Mouse (Mus musculus) embryo, embryonic 9.5 days (tissue): ENCODE measurements around the gene Wdr20.

Experiments used
- DNase-seq: peaks from one replicate; pipeline ENCODE4 v3.0.0-alpha.2; 2017; ENCODE audit errors: extremely low spot score

Gene Wdr20

DNA sequence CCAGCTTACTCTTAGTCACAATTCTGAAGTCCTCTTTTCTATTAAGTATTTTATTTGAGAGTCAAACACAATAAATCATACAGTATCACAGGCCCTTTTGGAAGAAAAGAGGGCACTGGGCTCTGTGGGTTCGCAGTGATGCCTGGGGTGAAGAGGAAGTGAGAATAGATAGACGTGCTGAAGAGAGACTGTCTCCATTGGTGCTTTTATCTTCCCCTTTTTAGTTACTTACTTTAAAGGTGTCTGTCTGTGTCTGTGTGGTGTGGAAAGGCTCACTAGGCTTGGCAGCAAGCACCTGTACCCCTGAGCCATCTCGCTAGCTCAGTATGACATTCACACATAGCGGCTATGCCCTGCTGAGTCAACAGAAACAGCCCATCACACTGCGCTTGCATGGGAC is 40.1 kb downstream of the Wdr20 start:
- no peak for DNase-seq

DNA sequence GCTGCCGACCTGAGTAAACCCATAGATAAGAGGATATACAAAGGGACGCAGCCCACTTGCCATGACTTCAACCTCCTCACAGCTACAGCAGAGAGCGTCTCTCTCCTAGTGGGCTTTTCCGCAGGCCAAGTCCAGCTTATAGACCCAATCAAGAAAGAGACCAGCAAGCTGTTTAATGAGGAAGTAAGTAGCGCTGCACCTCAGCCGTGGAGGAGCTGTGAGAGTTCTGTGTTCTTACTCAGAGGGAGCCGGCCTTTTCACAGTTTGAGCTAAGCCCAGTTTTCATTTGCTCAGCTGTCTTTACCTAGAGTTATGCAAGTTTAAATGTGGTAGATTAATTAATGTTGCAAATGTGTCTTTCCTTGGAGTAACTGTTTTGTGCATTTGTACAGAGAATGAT is 41.6 kb downstream of the Wdr20 start:
- DNase-seq = no peak

- DNase-seq = no peak
Measured at GRCm38 (mm10) chr12:110781181-110781580, 43.4 kb downstream of the Wdr20 start.

DNA sequence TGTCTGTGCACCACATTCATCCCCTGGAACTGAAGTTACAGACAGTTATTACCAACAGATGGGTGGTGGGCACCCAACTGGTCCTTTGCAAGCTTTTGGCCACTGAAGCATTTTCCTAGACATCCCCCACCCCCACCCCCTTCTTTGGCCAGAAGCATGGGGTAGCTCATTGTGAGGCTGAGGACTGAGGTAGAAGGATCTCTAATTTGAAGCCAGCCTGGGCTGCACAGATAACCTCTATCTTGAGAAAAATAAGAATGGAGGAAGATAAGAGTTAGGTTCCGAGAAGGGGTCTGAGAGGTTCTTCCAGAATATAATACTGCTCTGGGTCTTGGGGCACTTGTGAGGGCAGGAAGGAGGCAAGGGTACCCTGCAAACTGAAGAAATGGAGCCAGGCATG is 44.5 kb downstream of the Wdr20 start:
- DNase-seq = no peak

GRCm38 (mm10) chr12:110784211-110784610 is 46.5 kb downstream of the Wdr20 start:
- DNase-seq = no peak

DNA sequence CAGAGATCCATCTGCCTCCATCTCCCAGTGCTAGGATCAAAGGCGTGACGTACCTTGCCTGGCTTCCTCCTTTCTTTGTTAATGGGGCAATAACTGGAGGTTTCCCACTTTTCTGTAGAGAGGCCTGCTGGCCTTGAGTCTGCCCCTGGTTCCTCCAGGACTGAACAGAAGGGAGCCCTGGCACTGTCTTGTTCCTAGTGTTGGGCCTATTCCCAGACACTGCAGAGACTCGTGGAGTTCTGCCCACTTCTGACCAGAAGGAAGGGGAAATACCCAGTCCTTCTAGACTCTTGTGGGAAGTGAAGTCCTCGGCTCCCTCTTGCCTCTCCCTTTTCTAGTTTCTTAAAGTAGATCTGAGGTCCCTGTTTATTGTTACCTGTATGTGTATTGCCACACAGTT is 48.5 kb downstream of the Wdr20 start:
- DNase-seq = no peak

DNA sequence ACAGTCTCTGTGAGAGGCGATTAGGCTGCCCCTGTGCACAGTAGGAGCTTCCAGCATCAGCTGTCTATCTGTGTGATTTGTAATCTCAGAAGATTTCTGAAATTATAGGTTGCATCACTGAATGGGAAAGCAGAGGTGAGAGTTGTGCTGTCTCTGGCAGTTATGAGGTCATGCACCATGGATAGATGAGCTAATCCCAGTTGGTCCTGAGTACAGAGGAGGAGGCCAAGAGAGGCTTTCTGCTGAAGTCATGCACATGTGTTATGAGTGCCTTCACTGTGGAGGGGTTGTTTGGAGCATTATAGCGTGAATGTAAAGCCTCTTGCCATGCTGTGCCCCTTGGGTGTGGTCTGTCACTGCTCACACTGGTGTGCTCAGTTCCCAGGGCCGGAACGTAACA is 52.8 kb downstream of the Wdr20 start:
- DNase-seq = no peak

DNA sequence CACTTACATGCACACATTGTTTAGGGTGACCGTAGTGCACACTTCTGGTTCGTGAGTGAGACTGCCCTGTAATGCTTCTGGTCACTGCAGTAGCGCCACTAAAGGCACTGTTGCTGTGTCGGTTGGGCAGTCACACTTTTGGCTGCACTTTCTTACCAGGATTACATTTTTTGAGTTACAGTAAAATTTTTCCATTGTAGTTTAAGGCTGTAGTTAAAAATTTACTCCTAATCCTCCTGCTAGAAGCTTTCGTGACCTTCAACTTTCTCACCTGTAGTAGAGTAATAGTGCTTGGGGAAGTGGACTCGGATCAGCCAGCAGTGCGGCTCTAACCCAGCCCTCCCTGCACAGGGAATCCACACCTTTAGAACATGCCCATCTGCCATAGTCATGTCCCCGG is 53.3 kb downstream of the Wdr20 start:
- DNase-seq = no peak

GRCm38 (mm10) chr12:110795035-110795434 is 57.3 kb downstream of the Wdr20 start:
- DNase-seq = no peak

GRCm38 (mm10) chr12:110796748-110797147 is 59.0 kb downstream of the Wdr20 start:
- no peak for DNase-seq

DNA sequence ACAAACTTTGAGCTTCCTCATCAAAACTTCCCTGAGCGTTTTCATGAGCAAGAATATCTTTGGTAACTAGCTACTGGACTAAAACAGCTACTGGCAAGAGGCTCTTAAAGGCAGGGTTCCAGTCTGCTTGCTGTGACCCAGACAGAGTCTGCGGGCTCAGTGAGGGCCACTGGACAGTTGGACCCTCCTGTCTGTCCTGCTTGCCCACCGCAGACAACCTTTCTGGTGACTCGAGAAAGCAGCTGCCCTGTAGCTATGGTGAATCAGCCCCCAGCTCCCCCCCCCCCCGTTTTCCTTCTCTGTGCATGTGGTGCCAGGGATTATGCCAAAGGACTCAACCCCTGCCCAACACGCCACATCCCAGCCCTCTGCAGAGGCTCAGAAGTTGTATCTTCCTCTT is 59.5 kb downstream of the Wdr20 start:
- no peak for DNase-seq

DNA sequence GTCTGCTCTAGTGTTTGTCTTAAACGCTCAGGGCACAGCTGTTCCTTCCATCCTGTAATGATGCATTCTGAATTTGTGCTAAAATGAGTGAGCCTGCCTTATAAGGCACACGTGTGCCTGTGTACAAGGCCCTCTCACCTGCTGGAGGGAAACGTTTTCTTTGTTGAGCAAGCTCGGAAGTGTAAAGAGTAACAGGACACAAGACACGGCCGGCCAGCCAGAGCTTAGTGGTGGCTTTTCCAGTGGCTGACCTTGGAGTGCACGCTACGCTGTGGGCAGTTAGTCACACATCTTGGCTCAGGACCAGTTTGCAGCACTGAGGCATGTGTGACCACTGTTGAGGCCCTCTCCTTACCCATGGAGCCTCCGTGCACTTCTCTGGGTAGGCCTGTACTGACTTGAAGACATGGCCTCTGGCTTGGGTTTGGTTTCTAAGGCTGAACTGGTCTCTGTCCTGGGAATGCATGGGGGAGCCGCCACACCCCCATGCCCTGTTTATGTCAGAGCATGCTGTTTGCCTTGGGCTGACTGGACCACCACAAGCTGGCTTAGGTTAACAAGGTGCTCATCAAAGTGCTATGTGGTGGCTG is 60.2 kb downstream of the Wdr20 start:
- no peak for DNase-seq

DNA sequence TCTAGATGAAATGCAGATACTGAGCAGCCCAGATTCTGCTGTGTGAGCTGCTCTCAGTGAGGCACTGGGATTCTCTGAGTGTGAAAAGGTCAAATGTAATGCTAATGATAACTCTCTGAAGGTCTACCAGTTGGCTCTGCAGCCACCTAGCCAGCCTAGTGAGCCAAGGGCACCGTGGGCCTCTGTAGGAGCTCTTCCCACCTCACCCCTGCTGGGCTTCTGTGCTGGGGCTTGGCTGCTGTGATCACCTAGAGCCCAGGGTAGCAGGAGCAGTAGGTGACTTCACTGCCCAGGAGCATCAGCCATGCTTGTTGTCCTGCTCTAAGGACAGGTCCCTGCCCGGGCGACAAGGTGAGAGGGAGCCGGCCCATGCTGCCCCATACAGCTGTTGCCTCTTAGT is 61.5 kb downstream of the Wdr20 start:
- DNase-seq = no peak

DNA sequence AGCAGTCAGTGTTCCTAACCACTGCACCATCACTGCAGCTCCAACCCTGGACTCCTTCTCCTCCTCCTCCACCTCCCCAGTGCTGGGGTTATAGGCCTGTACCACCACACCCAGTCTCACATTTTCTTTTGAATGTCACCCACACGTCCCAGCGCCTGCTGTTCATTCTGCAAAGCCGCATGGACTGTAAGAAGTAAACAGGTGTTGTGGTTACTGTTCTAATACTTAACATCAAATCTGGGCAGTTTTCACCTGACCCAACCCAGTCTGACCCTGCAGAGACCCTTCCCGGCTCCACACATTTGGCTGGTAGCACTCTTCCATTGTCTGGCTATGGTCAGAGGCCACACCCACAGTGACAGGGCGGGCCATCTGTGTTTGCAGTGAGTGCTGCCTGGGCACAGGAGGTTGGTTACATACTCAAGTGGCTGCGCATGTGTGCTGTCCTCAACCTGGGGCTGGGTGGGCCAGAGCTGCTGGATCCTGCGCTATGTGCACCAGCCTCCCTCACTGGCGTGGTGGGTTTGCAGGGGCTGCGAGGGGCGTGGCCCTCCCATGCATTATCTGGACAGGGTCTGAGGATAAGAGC is 64.2 kb downstream of the Wdr20 start:
- DNase-seq = no peak

DNA sequence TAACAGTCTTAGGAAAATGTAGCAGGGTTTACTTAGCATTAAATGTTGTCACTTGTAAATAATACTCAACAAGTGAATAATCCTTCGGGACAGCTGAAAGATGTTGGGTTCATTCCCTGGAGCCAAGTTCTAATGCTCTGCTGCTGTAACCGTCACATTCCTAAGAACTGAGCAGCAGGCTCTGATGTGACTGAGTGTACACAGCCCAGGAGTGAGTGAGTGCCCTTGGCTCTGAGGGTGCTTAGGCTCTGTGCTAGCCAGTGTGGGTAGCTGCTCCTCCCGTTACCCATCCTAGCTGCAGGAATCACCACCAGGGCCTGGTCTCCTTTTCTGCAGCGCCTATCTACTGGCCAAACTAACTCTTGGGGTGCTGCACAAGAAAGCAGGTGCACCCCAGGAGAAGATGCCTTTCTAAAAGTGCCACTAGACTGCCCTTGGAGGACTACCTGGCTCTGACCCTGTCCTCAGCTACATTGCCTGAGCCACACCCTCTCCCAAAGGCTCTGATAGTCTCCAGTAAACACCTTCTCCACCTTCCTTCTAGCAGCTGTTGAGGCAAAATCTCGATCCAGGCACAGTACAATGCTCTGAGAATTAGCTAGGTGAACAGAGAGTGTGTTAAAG is 65.0 kb downstream of the Wdr20 start:
- DNase-seq = no peak

- DNase-seq = no peak
Measured at GRCm38 (mm10) chr12:110804261-110804660, 66.5 kb downstream of the Wdr20 start.

DNA sequence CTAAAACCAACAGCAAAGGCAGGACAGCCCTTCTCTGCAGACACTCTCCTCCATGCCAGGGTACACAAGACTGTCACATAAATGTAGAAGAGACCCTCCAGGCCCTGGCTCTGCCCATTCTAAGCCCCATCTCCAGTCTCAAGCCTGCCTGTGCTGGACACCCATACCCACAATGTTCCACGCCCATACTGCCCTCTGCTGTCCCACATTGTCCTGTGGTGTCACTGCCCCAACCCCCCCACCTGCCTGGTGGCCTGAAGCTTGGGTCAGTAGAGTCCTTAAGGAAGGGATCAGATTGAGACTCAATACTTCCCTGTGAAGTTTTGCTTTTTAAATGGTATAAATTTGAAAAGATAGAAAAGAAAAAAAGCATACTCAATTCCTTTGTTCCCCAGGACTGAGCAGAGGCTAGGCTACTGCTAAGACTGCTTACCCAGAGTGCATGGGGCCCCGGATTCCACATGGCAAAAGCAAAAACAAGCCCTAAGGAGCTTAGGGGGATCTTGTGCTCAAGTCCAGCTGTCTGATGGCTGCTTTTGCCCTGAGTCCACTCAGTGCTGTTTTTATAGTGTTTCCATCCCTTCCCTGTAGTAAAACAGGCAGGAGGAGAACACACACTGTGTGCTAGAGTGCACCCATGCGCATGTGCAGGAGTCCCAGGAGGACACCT is 68.7 kb downstream of the Wdr20 start:
- DNase-seq = no peak

- no peak for DNase-seq
Measured at GRCm38 (mm10) chr12:110808430-110808829, 70.7 kb downstream of the Wdr20 start.

DNA sequence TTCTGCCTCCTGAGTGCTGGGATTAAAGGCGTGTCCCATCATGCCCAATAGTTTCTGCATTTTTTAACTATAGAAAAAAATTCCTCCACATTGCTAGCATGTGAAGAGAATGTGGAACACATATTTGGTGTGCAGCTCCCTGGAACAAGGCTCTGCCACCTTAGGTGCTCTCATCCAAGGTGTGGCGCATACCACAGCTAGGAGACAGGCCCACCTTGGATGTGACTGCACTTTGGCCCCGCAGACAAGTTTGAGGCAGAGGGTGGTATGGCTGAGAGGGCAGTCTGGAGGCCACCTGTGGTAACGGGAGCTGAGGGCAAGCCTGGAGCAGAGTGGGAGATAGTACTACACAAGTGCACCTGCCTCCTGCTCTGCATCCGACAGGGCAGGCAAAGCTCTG is 71.1 kb downstream of the Wdr20 start:
- DNase-seq = no peak

DNA sequence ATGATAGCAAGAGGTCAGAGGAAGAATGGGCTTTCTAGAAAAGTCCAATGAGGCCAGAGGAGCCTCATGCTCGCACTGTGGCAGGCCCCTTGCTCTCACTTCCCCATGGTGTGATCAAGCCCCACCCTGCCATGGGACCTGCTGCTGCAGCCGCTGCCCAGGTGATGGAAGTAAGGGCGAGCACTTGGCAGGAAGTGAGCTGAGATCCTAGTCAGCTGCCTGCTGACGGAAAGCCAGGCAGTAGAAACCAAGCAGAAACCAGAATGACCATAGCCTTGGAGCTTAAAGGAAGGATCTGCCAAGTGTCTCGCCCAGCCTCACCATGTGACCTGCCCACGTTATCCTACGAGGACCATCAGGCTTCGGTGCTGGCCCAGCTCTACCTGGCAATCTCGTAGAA is 75.4 kb downstream of the Wdr20 start:
- DNase-seq = no peak

DNA sequence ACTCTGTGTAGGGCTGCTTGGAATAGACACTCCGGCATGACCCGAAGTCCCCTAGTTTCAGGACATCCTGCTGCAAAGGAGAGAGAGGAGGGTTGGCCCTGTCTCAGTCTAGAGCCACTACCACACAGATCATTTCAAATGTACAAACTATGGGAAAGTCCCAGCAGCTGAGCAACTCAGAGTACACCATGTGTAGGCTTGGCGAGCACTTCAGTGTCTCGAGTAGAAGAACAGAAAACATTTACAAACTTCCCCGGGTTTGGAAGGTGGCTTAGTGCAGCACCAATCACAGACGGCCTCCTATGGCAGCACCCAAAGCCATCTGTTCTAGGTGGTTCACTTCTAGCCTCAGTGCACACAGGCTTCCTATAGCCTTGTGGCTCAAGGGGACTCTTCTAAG is 75.9 kb downstream of the Wdr20 start:
- no peak for DNase-seq

DNA sequence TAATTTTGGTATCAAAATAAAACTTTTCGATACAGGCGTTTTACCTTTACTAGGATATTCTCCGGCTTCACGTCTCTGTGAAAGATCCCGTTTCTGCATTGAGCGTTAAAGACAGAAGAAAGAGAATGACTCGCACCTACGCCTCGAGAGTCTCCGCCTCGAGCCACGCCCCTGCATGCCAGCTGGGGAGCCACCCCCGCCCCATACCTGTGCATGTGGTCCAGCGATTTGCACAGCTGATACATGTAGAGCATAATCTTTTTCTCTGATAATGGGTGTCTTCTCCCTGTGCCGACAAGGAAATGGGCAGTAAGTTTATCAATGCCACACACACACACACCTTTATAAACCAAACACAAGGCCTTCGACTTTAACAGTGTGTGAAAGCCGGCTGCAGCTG is 77.2 kb downstream of the Wdr20 start:
- DNase-seq = no peak

DNA sequence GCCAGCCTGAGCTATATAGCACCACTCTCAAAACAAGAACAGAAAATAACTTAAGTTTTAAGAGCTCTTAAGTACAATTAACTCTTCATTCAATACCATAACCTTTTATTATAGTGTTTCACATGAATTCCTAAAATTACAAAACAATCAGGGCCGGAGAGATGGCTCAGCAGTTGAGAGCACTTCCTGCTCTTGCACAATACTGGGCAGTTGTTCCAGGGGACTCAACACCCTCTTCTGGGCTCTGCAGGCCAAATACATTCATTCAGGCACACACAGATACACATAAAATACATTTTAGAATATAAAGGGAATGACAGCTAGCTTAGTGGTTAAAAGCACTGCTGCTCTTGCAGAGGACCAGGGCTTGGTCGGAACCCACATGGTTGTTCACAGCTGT is 79.1 kb downstream of the Wdr20 start:
- no peak for DNase-seq
